Mouse (Mus musculus) testis, adult 2 months (tissue): Measurements from ENCODE around the gene Ids. TPM values are rescaled to one million over a fixed set of nuclear protein-coding genes. Genes with fewer than 3 reads are reported as not detected.

Experiments used
- H3K27ac ChIP-seq: fragments of 200-500 bp; 2 replicates; pipeline ENCODE4 v1.5.1; 2012; ENCODE audit warnings: low read depth, low read length; ENCODE audit not compliant: control insufficient read depth, insufficient read depth
- H3K27me3 ChIP-seq: fragments of 200-500 bp; 2 replicates; pipeline ENCODE4 v1.6.1; 2012; ENCODE audit warnings: mild to moderate bottlenecking, low read length, moderate library complexity; ENCODE audit not compliant: control insufficient read depth, insufficient read depth
- H3K36me3 ChIP-seq: fragments of 200-500 bp; 2 replicates; pipeline ENCODE4 v1.6.1; 2012; ENCODE audit warnings: mild to moderate bottlenecking, low read length; ENCODE audit not compliant: control insufficient read depth, insufficient read depth
- H3K4me1 ChIP-seq: fragments of 200-500 bp; 2 replicates; pipeline ENCODE4 v1.6.1; 2012; ENCODE audit warnings: low read length; ENCODE audit not compliant: control insufficient read depth, insufficient read depth
- H3K4me3 ChIP-seq: fragments of 200-500 bp; 2 replicates; pipeline ENCODE4 v1.5.1; 2012; ENCODE audit warnings: low read depth, mild to moderate bottlenecking, low read length, moderate library complexity, mixed read lengths; ENCODE audit not compliant: control insufficient read depth
- CTCF ChIP-seq: fragments of 200-500 bp; IDR thresholded peaks from 2 replicates; pipeline ENCODE4 v1.5.1; 2012; ENCODE audit warnings: low read depth, mild to moderate bottlenecking, inconsistent platforms, low read length, moderate library complexity; ENCODE audit not compliant: control insufficient read depth, insufficient read depth, insufficient replicate concordance
- POLR2A ChIP-seq: fragments of 200-500 bp; IDR thresholded peaks from 2 replicates; pipeline ENCODE4 v1.6.1; 2012; ENCODE audit warnings: low read depth, mild to moderate bottlenecking, inconsistent platforms, low read length, moderate library complexity; ENCODE audit not compliant: control insufficient read depth
- polyA plus RNA-seq: library from polyadenylated mRNA; depleted of rRNA; stranded (reverse); fragments of >200 nt; gene quantifications from 2 replicates; pipeline ENCODE4 v1.2.3, GENCODE M21; 2012

Gene Ids
- polyA plus RNA-seq, 1 experiment: 3.4 TPM

- H3K27me3 ChIP-seq: no peaks in the 10 kb centered on the region
- no peaks in the 10 kb centered on the region for H3K4me1 ChIP-seq
- no peak overlapping the region for H3K4me3 ChIP-seq
- no peaks in the 10 kb centered on the region for H3K36me3 ChIP-seq
- no peak overlapping the region for H3K27ac ChIP-seq
- TF ChIP-seq CTCF: no peak
- TF ChIP-seq POLR2A: no peak
These were observed 682 bp downstream of the Ids start for GRCm38 (mm10) chrX:70364202-70364601.

- Histone ChIP-seq H3K27me3 (no peaks in the 10 kb centered on the region), H3K4me1 (no peaks in the 10 kb centered on the region), H3K4me3 (no peak overlapping the region), H3K36me3 (no peaks in the 10 kb centered on the region), H3K27ac (no peak overlapping the region)
- TF ChIP-seq CTCF (no peak), POLR2A (no peak)
These were observed 1.4 kb downstream of the Ids start for GRCm38 (mm10) chrX:70363446-70363845.

DNA sequence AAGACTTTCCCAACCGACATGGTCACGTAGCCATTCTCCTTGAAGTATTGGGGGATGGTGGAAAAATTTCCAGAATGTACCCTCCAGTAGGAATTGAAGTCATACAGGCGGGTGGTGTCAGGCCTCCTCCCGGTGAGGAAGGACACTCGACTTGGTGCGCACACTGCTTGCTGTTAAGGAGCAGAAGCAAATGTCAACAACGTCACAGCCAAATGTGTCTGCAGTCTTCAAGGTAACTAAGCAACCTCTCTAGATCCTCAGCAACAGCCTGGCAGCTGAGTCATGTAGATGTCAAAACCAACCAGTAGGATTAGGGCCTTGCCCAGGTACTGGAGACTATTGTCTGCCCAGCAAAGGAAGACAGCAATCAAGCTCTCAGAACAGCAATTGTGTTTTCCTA, 1.9 kb downstream of the Ids start:
- TF ChIP-seq POLR2A (no peak), CTCF (no peak)
- Histone ChIP-seq H3K27ac (no peak overlapping the region), H3K4me3 (no peak overlapping the region), H3K4me1 (no peaks in the 10 kb centered on the region), H3K27me3 (no peaks in the 10 kb centered on the region), H3K36me3 (no peaks in the 10 kb centered on the region)

GRCm38 (mm10) chrX:70330202-70330843, 34.6 kb downstream of the Ids start:
- no peaks in the 10 kb centered on the region for H3K4me1 ChIP-seq
- peak; percentile 51; the same call in 1 of the 2 replicates for TF ChIP-seq CTCF
- no peak for TF ChIP-seq POLR2A
- no peak overlapping the region for H3K4me3 ChIP-seq
- H3K36me3 ChIP-seq: no peaks in the 10 kb centered on the region
- no peak overlapping the region for H3K27ac ChIP-seq
- no peaks in the 10 kb centered on the region for H3K27me3 ChIP-seq

DNA sequence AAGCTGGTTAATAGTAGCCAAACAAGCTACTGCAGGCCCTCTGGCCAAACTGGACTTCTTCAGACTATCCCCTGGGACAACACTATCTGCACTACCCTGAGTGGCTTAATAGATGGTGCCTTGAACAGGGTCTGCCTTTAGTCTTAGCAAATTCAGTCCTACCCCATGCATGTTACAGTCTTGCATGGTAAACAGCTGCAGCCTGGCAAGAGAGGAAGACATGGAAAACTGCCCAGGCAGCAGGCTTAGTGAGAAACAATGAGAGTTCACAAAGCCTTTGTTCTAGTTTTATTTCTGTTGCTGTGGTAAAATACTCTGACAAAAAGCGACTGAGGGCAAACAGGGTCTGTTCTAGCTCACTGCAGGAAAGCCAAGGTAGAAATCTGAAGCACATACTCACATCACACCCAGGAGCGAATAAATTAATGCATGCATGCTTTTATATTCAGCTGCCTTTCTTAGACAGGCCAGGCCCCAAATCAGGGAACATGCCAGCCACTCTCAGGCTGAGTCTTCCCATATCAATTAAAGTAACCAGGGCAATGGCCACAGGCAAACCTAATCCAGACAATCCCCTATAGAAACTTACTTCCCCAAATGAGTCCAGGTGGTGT, 36.2 kb downstream of the Ids start:
- Histone ChIP-seq H3K27me3 (no peaks in the 10 kb centered on the region), H3K4me1 (no peaks in the 10 kb centered on the region), H3K36me3 (no peaks in the 10 kb centered on the region), H3K27ac (no peak overlapping the region), H3K4me3 (no peak overlapping the region)
- TF ChIP-seq CTCF: no peak

DNA sequence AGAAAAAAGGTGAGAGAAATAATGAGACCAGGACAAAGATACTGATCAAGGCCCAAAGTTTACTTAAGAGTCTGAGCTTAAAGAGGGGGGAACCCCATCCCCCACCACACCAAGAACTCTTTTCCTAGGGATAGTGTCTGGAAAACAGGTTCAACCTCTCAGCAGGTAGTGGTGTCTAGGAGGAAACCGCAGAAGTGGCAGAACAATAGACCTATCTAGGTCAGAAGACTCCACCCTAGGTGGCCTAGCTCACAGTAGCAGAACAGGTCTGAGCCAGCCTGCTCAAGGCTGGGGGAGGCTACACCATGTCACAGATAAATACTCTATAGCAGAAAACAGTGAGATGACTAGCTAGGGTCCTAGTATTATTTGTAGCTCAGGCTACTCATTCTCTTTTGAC, 37.2 kb downstream of the Ids start:
- Histone ChIP-seq H3K4me1 (no peaks in the 10 kb centered on the region), H3K4me3 (no peak overlapping the region), H3K36me3 (no peaks in the 10 kb centered on the region), H3K27ac (no peak overlapping the region), H3K27me3 (no peaks in the 10 kb centered on the region)
- no peak for TF ChIP-seq CTCF
- TF ChIP-seq POLR2A: no peak

GRCm38 (mm10) chrX:70319254-70319653, 45.6 kb downstream of the Ids start:
- no peak for TF ChIP-seq CTCF
- TF ChIP-seq POLR2A: no peak
- Histone ChIP-seq H3K27me3 (no peaks in the 10 kb centered on the region), H3K4me3 (no peak overlapping the region), H3K27ac (no peak overlapping the region), H3K4me1 (no peaks in the 10 kb centered on the region), H3K36me3 (no peaks in the 10 kb centered on the region)
